Mouse (Mus musculus): ENCODE results near the gene Nav1. TPM values are rescaled to one million over a fixed set of nuclear protein-coding genes. Genes with fewer than 3 reads are reported as not detected.

Nav1 gene
- polyA plus RNA-seq, 1 experiment: 31.7 TPM

DNA sequence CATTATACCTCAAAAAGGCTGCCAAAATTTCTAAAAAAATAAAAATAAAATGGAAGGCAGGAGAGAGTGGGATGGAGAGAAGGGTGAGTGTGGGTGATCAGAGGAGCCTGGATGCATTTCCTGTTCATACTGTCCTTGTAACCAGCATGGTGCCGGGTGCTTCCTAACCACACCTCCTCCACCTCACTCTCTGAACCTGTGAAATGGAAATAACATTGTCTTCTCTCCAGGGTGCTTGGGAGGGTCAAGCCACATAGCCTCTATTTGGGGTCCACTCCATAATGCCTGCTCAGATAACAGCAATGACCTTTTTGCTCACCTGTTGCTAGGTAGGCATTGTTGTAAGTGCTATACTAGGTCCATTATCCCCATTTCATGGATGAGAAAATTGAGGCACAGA is 32.0 kb upstream of the Nav1 start:
- Histone ChIP-seq H3K4me1 (ENCODE audit: control insufficient read depth, insufficient read depth, low read length) (peaks cover 13% of the 10 kb centered on the region), H3K9me3 (replicated peaks; ENCODE audit: control insufficient read depth, insufficient read depth, low read length, poor library complexity, severe bottlenecking) (no peaks in the 10 kb centered on the region), H3K9ac (ENCODE audit: low read depth, poor library complexity, severe bottlenecking) (no peak overlapping the region), H3K4me3 (ENCODE audit: low read depth, low read length) (no peak overlapping the region), H3K27me3 (ENCODE audit: control insufficient read depth, insufficient read depth, low read length, poor library complexity, severe bottlenecking) (no peaks in the 10 kb centered on the region), H3K36me3 (ENCODE audit: control insufficient read depth, insufficient read depth, low read length, poor library complexity, severe bottlenecking) (no peaks in the 10 kb centered on the region), H3K27ac (ENCODE audit: insufficient read depth, low read length) (no peak overlapping the region)
- TF ChIP-seq POLR2A (IDR thresholded peaks at IDR 0.05; ENCODE audit: insufficient read depth, low read length): no peak
- TF ChIP-seq CTCF (IDR thresholded peaks at IDR 0.05; ENCODE audit: low read depth, low read length): no peak
- TF ChIP-seq EP300 (IDR thresholded peaks at IDR 0.05; ENCODE audit: insufficient read depth, low read depth, low read length): peak; percentile 61; the same call in 1 of the 2 replicates

DNA sequence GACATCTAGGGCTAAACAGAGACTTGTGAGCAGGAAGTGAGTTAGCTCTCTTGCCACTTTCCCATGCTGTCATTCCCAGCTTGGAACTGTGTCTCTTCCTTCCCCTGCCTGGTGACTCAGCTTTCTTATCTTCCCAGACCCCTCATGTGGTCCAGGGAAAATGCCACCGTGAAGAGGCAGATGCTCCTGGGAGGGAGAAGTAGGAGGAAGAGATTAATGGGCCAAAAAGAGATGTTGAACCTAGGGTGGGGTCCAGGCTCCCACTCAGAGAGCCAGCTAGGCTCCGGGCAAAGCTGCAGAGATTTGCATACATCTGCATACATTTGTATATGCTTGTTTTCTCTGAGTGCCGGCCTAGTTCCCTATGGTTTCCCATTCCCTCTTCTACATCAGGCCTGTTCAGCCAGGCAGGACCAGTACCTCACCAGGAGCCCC is 30.5 kb upstream of the Nav1 start:
- Histone ChIP-seq H3K27ac (ENCODE audit: insufficient read depth, low read length) (peak overlapping the region; percentile 23), H3K9me3 (replicated peaks; ENCODE audit: control insufficient read depth, insufficient read depth, low read length, poor library complexity, severe bottlenecking) (no peaks in the 10 kb centered on the region), H3K27me3 (ENCODE audit: control insufficient read depth, insufficient read depth, low read length, poor library complexity, severe bottlenecking) (no peaks in the 10 kb centered on the region), H3K9ac (ENCODE audit: low read depth, poor library complexity, severe bottlenecking) (no peak overlapping the region), H3K4me3 (ENCODE audit: low read depth, low read length) (no peak overlapping the region), H3K36me3 (ENCODE audit: control insufficient read depth, insufficient read depth, low read length, poor library complexity, severe bottlenecking) (no peaks in the 10 kb centered on the region), H3K4me1 (ENCODE audit: control insufficient read depth, insufficient read depth, low read length) (peaks cover 16% of the 10 kb centered on the region)
- TF ChIP-seq POLR2A (IDR thresholded peaks at IDR 0.05; ENCODE audit: insufficient read depth, low read length) (no peak), EP300 (IDR thresholded peaks at IDR 0.05; ENCODE audit: insufficient read depth, low read depth, low read length) (peak; percentile 36; the same call in 1 of the 2 replicates), CTCF (IDR thresholded peaks at IDR 0.05; ENCODE audit: low read depth, low read length) (no peak)

DNA sequence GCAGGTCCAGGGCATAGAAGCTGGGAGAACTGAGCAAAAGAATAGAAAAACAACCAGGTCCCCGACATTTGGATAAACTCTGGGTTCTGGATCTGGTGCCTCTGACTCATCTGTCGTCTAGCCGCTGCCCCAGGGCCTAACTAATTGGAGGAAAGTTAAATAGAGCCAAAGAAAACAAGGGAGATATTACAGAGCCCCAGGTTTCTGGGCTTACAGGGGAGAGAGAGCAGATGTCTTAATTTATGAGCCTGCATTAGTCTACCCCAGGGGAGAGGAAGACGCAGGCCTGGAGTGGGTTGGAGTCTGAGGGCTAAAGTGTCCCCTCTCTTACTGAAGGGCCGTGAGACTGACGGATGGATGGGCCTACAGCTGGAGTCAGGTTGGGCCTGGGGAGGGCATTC is 29.0 kb upstream of the Nav1 start:
- Histone ChIP-seq H3K9ac (ENCODE audit: low read depth, poor library complexity, severe bottlenecking) (no peak overlapping the region), H3K36me3 (ENCODE audit: control insufficient read depth, insufficient read depth, low read length, poor library complexity, severe bottlenecking) (no peaks in the 10 kb centered on the region), H3K9me3 (replicated peaks; ENCODE audit: control insufficient read depth, insufficient read depth, low read length, poor library complexity, severe bottlenecking) (no peaks in the 10 kb centered on the region), H3K4me3 (ENCODE audit: low read depth, low read length) (no peak overlapping the region), H3K27ac (ENCODE audit: insufficient read depth, low read length) (no peak overlapping the region), H3K4me1 (ENCODE audit: control insufficient read depth, insufficient read depth, low read length) (peaks cover 16% of the 10 kb centered on the region), H3K27me3 (ENCODE audit: control insufficient read depth, insufficient read depth, low read length, poor library complexity, severe bottlenecking) (no peaks in the 10 kb centered on the region)
- TF ChIP-seq CTCF (IDR thresholded peaks at IDR 0.05; ENCODE audit: low read depth, low read length) (no peak), EP300 (IDR thresholded peaks at IDR 0.05; ENCODE audit: insufficient read depth, low read depth, low read length) (no peak), POLR2A (IDR thresholded peaks at IDR 0.05; ENCODE audit: insufficient read depth, low read length) (no peak)

DNA sequence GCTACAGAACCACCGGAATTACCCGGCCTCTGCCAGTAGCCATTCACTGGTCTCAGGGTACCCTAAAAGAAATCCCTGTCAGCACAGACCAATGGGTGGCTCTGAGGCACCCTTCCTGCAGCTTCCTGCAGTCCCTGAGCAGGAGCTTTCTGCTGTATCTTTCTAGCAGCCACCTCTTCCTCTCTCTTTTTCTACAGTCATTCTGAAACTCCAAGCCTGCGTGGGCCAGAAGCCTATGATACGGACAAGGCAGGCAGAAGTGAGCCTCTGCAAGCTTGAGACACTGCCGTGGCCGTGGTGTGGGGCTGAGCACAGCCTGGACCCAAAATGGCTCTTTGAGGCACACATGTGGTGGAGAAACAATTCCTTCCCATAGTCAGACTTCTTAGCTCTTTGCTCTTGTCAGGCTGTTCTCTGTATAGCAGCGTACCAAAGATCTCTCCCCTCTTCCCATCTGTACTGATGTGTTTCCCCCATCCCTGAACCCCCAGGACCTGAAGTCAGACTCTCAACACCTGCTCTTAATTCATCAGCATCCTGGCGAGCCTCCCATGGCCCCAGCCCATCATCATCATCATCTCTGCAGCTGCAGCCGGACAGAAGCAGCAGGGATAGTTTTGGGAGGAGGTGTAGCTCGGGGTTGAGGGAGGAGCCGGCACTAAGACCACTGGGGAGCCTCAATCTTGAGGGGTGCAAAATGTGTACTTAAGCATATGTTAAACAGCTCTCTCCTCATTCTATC is 28.4 kb upstream of the Nav1 start:
- H3K4me1 ChIP-seq (ENCODE audit: control insufficient read depth, insufficient read depth, low read length): peaks cover 16% of the 10 kb centered on the region
- no peaks in the 10 kb centered on the region for H3K27me3 ChIP-seq (ENCODE audit: control insufficient read depth, insufficient read depth, low read length, poor library complexity, severe bottlenecking)
- no peaks in the 10 kb centered on the region for H3K9me3 ChIP-seq (replicated peaks; ENCODE audit: control insufficient read depth, insufficient read depth, low read length, poor library complexity, severe bottlenecking)
- no peak overlapping the region for H3K9ac ChIP-seq (ENCODE audit: low read depth, poor library complexity, severe bottlenecking)
- H3K36me3 ChIP-seq (ENCODE audit: control insufficient read depth, insufficient read depth, low read length, poor library complexity, severe bottlenecking): no peaks in the 10 kb centered on the region
- no peak overlapping the region for H3K4me3 ChIP-seq (ENCODE audit: low read depth, low read length)
- H3K27ac ChIP-seq (ENCODE audit: insufficient read depth, low read length): no peak overlapping the region
- TF ChIP-seq POLR2A (IDR thresholded peaks at IDR 0.05; ENCODE audit: insufficient read depth, low read length) (no peak), CTCF (IDR thresholded peaks at IDR 0.05; ENCODE audit: low read depth, low read length) (no peak), EP300 (IDR thresholded peaks at IDR 0.05; ENCODE audit: insufficient read depth, low read depth, low read length) (no peak)

DNA sequence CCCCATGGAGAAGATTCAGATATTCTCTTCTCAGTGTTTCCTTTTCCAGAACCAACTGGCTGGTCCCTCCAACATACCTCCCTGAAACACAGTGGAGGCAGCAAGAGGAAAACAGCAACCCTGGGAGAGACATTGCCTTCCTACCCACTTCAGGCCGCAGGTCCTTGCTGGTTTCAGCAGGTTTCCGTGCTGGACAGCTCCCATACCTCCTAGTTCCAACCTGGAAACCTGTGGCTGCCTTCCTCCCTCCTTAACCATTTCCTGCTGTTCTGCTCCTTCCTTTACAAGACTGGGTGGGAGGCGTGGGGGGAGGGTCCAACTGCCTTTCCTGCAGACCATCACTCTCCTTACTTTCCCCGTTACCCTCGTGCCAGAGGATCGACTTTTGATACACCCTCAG is 27.7 kb upstream of the Nav1 start:
- Histone ChIP-seq H3K27ac (ENCODE audit: insufficient read depth, low read length) (no peak overlapping the region), H3K4me3 (ENCODE audit: low read depth, low read length) (no peak overlapping the region), H3K9me3 (replicated peaks; ENCODE audit: control insufficient read depth, insufficient read depth, low read length, poor library complexity, severe bottlenecking) (no peaks in the 10 kb centered on the region), H3K27me3 (ENCODE audit: control insufficient read depth, insufficient read depth, low read length, poor library complexity, severe bottlenecking) (no peaks in the 10 kb centered on the region), H3K4me1 (ENCODE audit: control insufficient read depth, insufficient read depth, low read length) (peaks cover 16% of the 10 kb centered on the region), H3K36me3 (ENCODE audit: control insufficient read depth, insufficient read depth, low read length, poor library complexity, severe bottlenecking) (no peaks in the 10 kb centered on the region), H3K9ac (ENCODE audit: low read depth, poor library complexity, severe bottlenecking) (no peak overlapping the region)
- TF ChIP-seq EP300 (IDR thresholded peaks at IDR 0.05; ENCODE audit: insufficient read depth, low read depth, low read length) (peak; percentile 60; the same call in 1 of the 2 replicates), POLR2A (IDR thresholded peaks at IDR 0.05; ENCODE audit: insufficient read depth, low read length) (no peak), CTCF (IDR thresholded peaks at IDR 0.05; ENCODE audit: low read depth, low read length) (no peak)

DNA sequence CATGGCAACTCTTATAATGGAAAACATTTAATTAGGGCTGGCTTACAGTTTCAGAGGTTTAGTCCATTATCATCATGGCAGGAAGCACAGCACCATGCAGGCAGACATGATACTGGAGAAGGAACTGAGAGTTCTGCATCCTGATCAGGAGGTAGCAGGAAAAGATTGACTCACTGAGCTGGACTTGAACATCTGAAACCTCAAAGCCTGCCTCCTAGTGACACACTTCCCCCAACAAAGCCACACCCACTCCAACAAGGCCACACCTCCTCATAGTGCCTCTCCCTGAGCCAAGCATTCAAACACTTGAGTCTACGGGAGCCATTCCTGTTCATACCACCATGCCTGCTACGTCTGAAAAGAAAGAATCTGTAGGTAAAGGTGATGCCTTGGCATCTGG is 26.8 kb upstream of the Nav1 start:
- H3K4me1 ChIP-seq (ENCODE audit: control insufficient read depth, insufficient read depth, low read length): peaks cover 15% of the 10 kb centered on the region
- H3K27me3 ChIP-seq (ENCODE audit: control insufficient read depth, insufficient read depth, low read length, poor library complexity, severe bottlenecking): no peaks in the 10 kb centered on the region
- TF ChIP-seq POLR2A (IDR thresholded peaks at IDR 0.05; ENCODE audit: insufficient read depth, low read length) (no peak), CTCF (IDR thresholded peaks at IDR 0.05; ENCODE audit: low read depth, low read length) (no peak), EP300 (IDR thresholded peaks at IDR 0.05; ENCODE audit: insufficient read depth, low read depth, low read length) (no peak)
- no peak overlapping the region for H3K9ac ChIP-seq (ENCODE audit: low read depth, poor library complexity, severe bottlenecking)
- no peaks in the 10 kb centered on the region for H3K36me3 ChIP-seq (ENCODE audit: control insufficient read depth, insufficient read depth, low read length, poor library complexity, severe bottlenecking)
- no peak overlapping the region for H3K4me3 ChIP-seq (ENCODE audit: low read depth, low read length)
- H3K9me3 ChIP-seq (replicated peaks; ENCODE audit: control insufficient read depth, insufficient read depth, low read length, poor library complexity, severe bottlenecking): no peaks in the 10 kb centered on the region
- H3K27ac ChIP-seq (ENCODE audit: insufficient read depth, low read length): no peak overlapping the region
